Mouse (Mus musculus) MEL (cell line): ENCODE measurements around the gene Anks1. TPM values are rescaled to one million over a fixed set of nuclear protein-coding genes. Genes with fewer than 3 reads are reported as not detected.

ENCODE experiments used
- DNase-seq: peaks from one replicate; pipeline ENCODE4 v3.0.0; 2011; ENCODE audit warnings: low read depth, low spot score
- H3K27ac ChIP-seq: 2 replicates; pipeline ENCODE4 v1.5.1; 2012; ENCODE audit warnings: low read depth, mild to moderate bottlenecking, control low read depth, low read length, moderate library complexity; ENCODE audit not compliant: control insufficient read depth
- H3K27me3 ChIP-seq, 2 experiments: fragments of 150-350 bp in 1 of 2; sonication (generic) in 1 of 2; 2 replicates each; pipeline ENCODE4 v1.6.1; 2012; ENCODE audit warnings: low read length in 2 of 2, mild to moderate bottlenecking in 2 of 2, improper control_type of control experiment in 1 of 2, moderate library complexity in 1 of 2; ENCODE audit not compliant: insufficient read depth in 2 of 2, control insufficient read depth in 1 of 2
- H3K36me3 ChIP-seq, 2 experiments: 2 replicates each; pipeline ENCODE4 v1.6.1; 2012 to 2014; ENCODE audit warnings: low read length in 2 of 2, improper control_type of control experiment in 1 of 2, inconsistent platforms in 1 of 2, mild to moderate bottlenecking in 1 of 2; ENCODE audit not compliant: insufficient read depth in 2 of 2, control insufficient read depth in 1 of 2
- H3K4me1 ChIP-seq, 2 experiments: fragments of 150-350 bp in 1 of 2; sonication (generic) in 1 of 2; 2 replicates each; pipeline ENCODE4 v1.6.1; 2012; ENCODE audit warnings: low read length in 2 of 2, improper control_type of control experiment in 1 of 2, mild to moderate bottlenecking in 1 of 2; ENCODE audit not compliant: insufficient read depth in 2 of 2, control insufficient read depth in 1 of 2
- H3K4me3 ChIP-seq, 2 experiments: fragments of 150-350 bp in 1 of 2; sonication (generic) in 1 of 2; 2 replicates each; pipeline ENCODE4 v1.5.1; 2012; ENCODE audit warnings: low read depth in 2 of 2, low read length in 2 of 2, mild to moderate bottlenecking in 2 of 2, moderate library complexity in 2 of 2, control low read depth in 1 of 2, improper control_type of control experiment in 1 of 2; ENCODE audit not compliant: control insufficient read depth in 1 of 2, insufficient read depth in 1 of 2
- H3K79me2 ChIP-seq: 2 replicates; pipeline ENCODE4 v1.6.1; 2012; ENCODE audit warnings: mild to moderate bottlenecking, low read length, moderate library complexity; ENCODE audit not compliant: control insufficient read depth, poor library complexity, insufficient read depth
- H3K9ac ChIP-seq: 2 replicates; pipeline ENCODE4 v1.6.1; 2012; ENCODE audit warnings: low read depth, mild to moderate bottlenecking, control low read depth, low read length, moderate library complexity; ENCODE audit not compliant: control insufficient read depth, poor library complexity, severe bottlenecking
- H3K9me3 ChIP-seq: fragments of 150-350 bp; sonication (generic); replicated peaks from 2 replicates; pipeline ENCODE4 v1.6.1; 2012; ENCODE audit warnings: mild to moderate bottlenecking, low read length, improper control_type of control experiment, moderate library complexity; ENCODE audit not compliant: insufficient read depth
- BHLHE40 ChIP-seq: IDR thresholded peaks from 2 replicates; pipeline ENCODE4 v1.6.1; 2012; ENCODE audit warnings: low read depth, mild to moderate bottlenecking, inconsistent platforms, low read length, improper control_type of control experiment, borderline replicate concordance
- CHD1 ChIP-seq: IDR thresholded peaks from 2 replicates; pipeline ENCODE4 v1.6.1; 2012; ENCODE audit warnings: low read depth, mild to moderate bottlenecking, inconsistent platforms, low read length, improper control_type of control experiment
- CHD2 ChIP-seq: IDR thresholded peaks from 2 replicates; pipeline ENCODE4 v1.6.1; 2011; ENCODE audit warnings: low read length, improper control_type of control experiment
- CTCF ChIP-seq, 3 experiments: IDR thresholded peaks in 2 of 3; conservative IDR thresholded peaks in 1 of 3; 2 replicates each; pipeline ENCODE4 v1.5.1; 2011 to 2012; ENCODE audit warnings: low read length in 3 of 3, low read depth in 2 of 3, mild to moderate bottlenecking in 2 of 3, improper control_type of control experiment in 1 of 3, inconsistent platforms in 1 of 3, mixed read lengths in 1 of 3, moderate library complexity in 1 of 3; ENCODE audit not compliant: control insufficient read depth in 1 of 3, insufficient read depth in 1 of 3, poor library complexity in 1 of 3, severe bottlenecking in 1 of 3
- E2F4 ChIP-seq: IDR thresholded peaks from 2 replicates; pipeline ENCODE4 v1.6.1; 2011; ENCODE audit warnings: low read depth, low read length, improper control_type of control experiment, borderline replicate concordance
- ELF1 ChIP-seq: IDR thresholded peaks from 2 replicates; pipeline ENCODE4 v1.6.1; 2014; ENCODE audit warnings: low read depth, mild to moderate bottlenecking, inconsistent platforms, low read length, improper control_type of control experiment, moderate library complexity
- EP300 ChIP-seq, 2 experiments: IDR thresholded peaks; 2 replicates each; pipeline ENCODE4 v1.6.1; 2011; ENCODE audit warnings: improper control_type of control experiment in 2 of 2, low read length in 2 of 2, low read depth in 1 of 2, mild to moderate bottlenecking in 1 of 2
- GATA1 ChIP-seq: IDR thresholded peaks from 2 replicates; pipeline ENCODE4 v1.6.1; 2011; ENCODE audit warnings: low read depth, low read length, improper control_type of control experiment
- HCFC1 ChIP-seq: IDR thresholded peaks from 2 replicates; pipeline ENCODE4 v1.6.1; 2012; ENCODE audit warnings: low read depth, mild to moderate bottlenecking, inconsistent platforms, low read length, improper control_type of control experiment, moderate library complexity
- JUND ChIP-seq: IDR thresholded peaks from 2 replicates; pipeline ENCODE4 v1.6.1; 2011; ENCODE audit warnings: low read depth, mild to moderate bottlenecking, improper control_type of control experiment, low read length
- KAT2A ChIP-seq: conservative IDR thresholded peaks from 2 replicates; pipeline ENCODE4 v1.6.1; 2012; ENCODE audit warnings: low read depth, low read length, improper control_type of control experiment, inconsistent platforms
- MAFK ChIP-seq: IDR thresholded peaks from 2 replicates; pipeline ENCODE4 v1.6.1; 2011; ENCODE audit warnings: low read depth, mild to moderate bottlenecking, low read length, improper control_type of control experiment, borderline replicate concordance
- MAX ChIP-seq: IDR thresholded peaks from 2 replicates; pipeline ENCODE4 v1.6.1; 2011; ENCODE audit warnings: low read length, improper control_type of control experiment
- MEF2A ChIP-seq: IDR thresholded peaks from 2 replicates; pipeline ENCODE4 v1.6.1; 2014; ENCODE audit warnings: low read depth, mild to moderate bottlenecking, inconsistent platforms, low read length, improper control_type of control experiment; ENCODE audit not compliant: poor library complexity, insufficient replicate concordance, severe bottlenecking; ENCODE audit errors: extremely low read depth
- MXI1 ChIP-seq: IDR thresholded peaks from 2 replicates; pipeline ENCODE4 v1.6.1; 2011; ENCODE audit warnings: mild to moderate bottlenecking, low read depth, low read length, improper control_type of control experiment
- MYC ChIP-seq: IDR thresholded peaks from 2 replicates; pipeline ENCODE4 v1.6.1; 2011; ENCODE audit warnings: low read depth, mild to moderate bottlenecking, low read length, improper control_type of control experiment, moderate library complexity
- POLR2A ChIP-seq, 2 experiments: IDR thresholded peaks; 2 replicates each; pipeline ENCODE4 v1.6.1; 2011 to 2012; ENCODE audit warnings: low read length in 2 of 2, mild to moderate bottlenecking in 2 of 2, control low read depth in 1 of 2, improper control_type of control experiment in 1 of 2, low read depth in 1 of 2, moderate library complexity in 1 of 2; ENCODE audit not compliant: control insufficient read depth in 1 of 2, insufficient read depth in 1 of 2, poor library complexity in 1 of 2
- RAD21 ChIP-seq: IDR thresholded peaks from 2 replicates; pipeline ENCODE4 v1.6.1; 2011; ENCODE audit warnings: mild to moderate bottlenecking, low read depth, low read length, improper control_type of control experiment
- RCOR1 ChIP-seq: IDR thresholded peaks from 2 replicates; pipeline ENCODE4 v1.6.1; 2012; ENCODE audit warnings: low read depth, mild to moderate bottlenecking, inconsistent platforms, low read length, improper control_type of control experiment
- SIN3A ChIP-seq: IDR thresholded peaks from 2 replicates; pipeline ENCODE4 v1.6.1; 2012; ENCODE audit warnings: low read length, improper control_type of control experiment, inconsistent platforms
- TAL1 ChIP-seq: IDR thresholded peaks from 2 replicates; pipeline ENCODE4 v1.6.1; 2012; ENCODE audit warnings: mild to moderate bottlenecking, inconsistent platforms, low read length, moderate library complexity, mixed read lengths
- TBP ChIP-seq: IDR thresholded peaks from 2 replicates; pipeline ENCODE4 v1.8.0; 2011; ENCODE audit warnings: low read depth, low read length, improper control_type of control experiment
- USF1 ChIP-seq: IDR thresholded peaks from 2 replicates; pipeline ENCODE4 v1.6.1; 2014; ENCODE audit warnings: low read depth, mild to moderate bottlenecking, inconsistent platforms, low read length, improper control_type of control experiment, moderate library complexity
- USF2 ChIP-seq, 2 experiments: IDR thresholded peaks; 2 replicates each; pipeline ENCODE4 v1.6.1; 2011 to 2012; ENCODE audit warnings: improper control_type of control experiment in 2 of 2, low read length in 2 of 2, borderline replicate concordance in 1 of 2, inconsistent platforms in 1 of 2, low read depth in 1 of 2, mild to moderate bottlenecking in 1 of 2; ENCODE audit not compliant: insufficient read depth in 1 of 2
- ZKSCAN1 ChIP-seq: IDR thresholded peaks from 2 replicates; pipeline ENCODE4 v1.6.1; 2012; ENCODE audit warnings: low read depth, mild to moderate bottlenecking, inconsistent platforms, low read length, improper control_type of control experiment, moderate library complexity
- ZMIZ1 ChIP-seq: IDR thresholded peaks from 2 replicates; pipeline ENCODE4 v1.6.1; 2012; ENCODE audit warnings: low read depth, mild to moderate bottlenecking, inconsistent platforms, low read length, improper control_type of control experiment, moderate library complexity
- polyA plus RNA-seq, 2 experiments: library from polyadenylated mRNA; stranded (reverse) in 1 of 2; unstranded in 1 of 2; fragments of >175 nt in 1 of 2; fragments of >200 nt in 1 of 2; gene quantifications; 2 replicates each; pipeline versions ENCODE4 v1.2.1 to v1.2.4; 2012; ENCODE audit warnings: low replicate concordance in 2 of 2, low read depth in 1 of 2; ENCODE audit not compliant: insufficient read length in 2 of 2, insufficient read depth in 1 of 2, missing spikeins in 1 of 2
- total RNA-seq: library from RNA; depleted of rRNA; stranded (reverse); fragments of 300-350 nt; gene quantifications from 2 replicates; pipeline ENCODE4 v1.2.3, GENCODE M21; 2012

Gene Anks1
- total and polyA plus RNA-seq, 3 experiments, result 11.9 to 15.9 TPM; not detected in 1

DNA sequence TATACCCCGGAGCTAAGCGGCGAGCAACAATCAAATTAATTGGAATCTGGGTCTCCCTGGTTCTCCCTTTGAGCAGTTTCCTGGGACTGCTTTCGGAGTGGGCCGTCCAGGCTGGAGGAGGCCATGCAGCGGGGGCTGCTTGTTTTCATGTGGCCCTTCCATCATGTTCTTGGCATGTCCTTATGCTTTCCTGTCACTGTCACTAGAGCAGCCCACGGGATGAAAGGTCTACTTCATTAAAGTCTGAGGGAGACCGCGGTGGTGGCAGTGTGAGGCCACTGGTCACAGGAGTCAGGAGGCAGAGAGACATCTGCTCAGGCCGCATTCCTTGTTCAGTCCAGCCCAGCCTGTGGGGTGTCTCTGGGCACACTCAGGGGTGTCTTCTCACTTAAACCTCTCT lies 123.1 kb downstream of the Anks1 start:
- peaks cover 15 to 16% of the 10 kb centered on the region in 2 experiments for H3K4me1 ChIP-seq
- no peak overlapping the region for H3K27ac ChIP-seq
- H3K27me3 ChIP-seq, result no peaks in the 10 kb centered on the region
- no peaks in the 10 kb centered on the region for H3K9me3 ChIP-seq
- no peak overlapping the region for H3K9ac ChIP-seq
- no peak overlapping the region for H3K4me3 ChIP-seq
- DNase-seq, result no peak
- peaks cover 0 to 14% of the 10 kb centered on the region in 2 experiments; a peak in 2 of 4 replicates for H3K36me3 ChIP-seq
- TF ChIP-seq GATA1 (no peak), ZKSCAN1 (no peak), MAX (no peak), POLR2A (IDR thresholded peaks at IDR 0.05; ENCODE audit: control insufficient read depth in 1 of 2, insufficient read depth in 1 of 2, low read depth in 1 of 2, low read length in 2 of 2, poor library complexity in 1 of 2) (no peak), EP300 (IDR thresholded peaks at IDR 0.05; ENCODE audit: low read depth in 1 of 2, low read length in 2 of 2) (no peak), TAL1 (no peak), JUND (no peak), E2F4 (no peak), USF2 (IDR thresholded peaks at IDR 0.05; ENCODE audit: borderline replicate concordance in 1 of 2, insufficient read depth in 1 of 2, low read depth in 1 of 2, low read length in 2 of 2) (no peak), CHD1 (no peak)
- TF ChIP-seq, all 39 proteins: peak for 0
- no peaks in the 10 kb centered on the region for H3K79me2 ChIP-seq

DNA sequence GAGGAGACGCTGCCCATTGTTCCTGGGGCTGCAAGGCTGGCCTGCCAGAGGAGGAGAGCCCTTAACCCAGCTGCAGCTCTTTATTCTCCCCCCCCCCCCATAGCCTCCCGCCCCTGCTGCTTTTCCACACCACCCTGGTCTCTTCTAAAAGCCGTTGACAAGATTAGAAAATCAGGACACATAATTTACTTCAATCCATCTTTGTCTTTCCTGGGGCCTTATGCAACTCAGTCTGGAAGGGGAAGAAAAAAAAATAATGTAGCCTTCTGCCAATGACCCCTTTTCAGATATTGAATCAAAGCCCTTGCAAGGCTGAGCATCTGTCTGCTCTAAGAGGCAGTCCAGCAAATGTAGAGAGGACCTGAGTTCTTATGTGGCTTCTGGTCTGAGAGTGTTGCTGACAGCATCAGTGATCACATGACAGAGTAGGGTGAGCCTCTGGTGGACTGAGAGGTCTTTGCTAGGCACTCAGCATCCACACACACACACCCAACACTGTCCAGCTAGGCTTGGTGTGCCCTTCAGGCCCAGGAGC lies 124.0 kb downstream of the Anks1 start:
- H3K9me3 ChIP-seq, result no peaks in the 10 kb centered on the region

More for the DNA sequence above, 124.0 kb downstream of the Anks1 start:
- peaks cover 0 to 14% of the 10 kb centered on the region in 2 experiments; a peak in 2 of 4 replicates for H3K36me3 ChIP-seq
- H3K79me2 ChIP-seq, result no peaks in the 10 kb centered on the region
- no peak overlapping the region for H3K4me3 ChIP-seq
- no peak for TF ChIP-seq ZKSCAN1
- TF ChIP-seq BHLHE40, result no peak
- TF ChIP-seq CTCF (IDR thresholded peaks at IDR 0.05 in 2 of 3, conservative IDR thresholded peaks at IDR 0.05 in 1 of 3; ENCODE audit: control insufficient read depth in 1 of 3, insufficient read depth in 1 of 3, low read depth in 2 of 3, low read length in 3 of 3, poor library complexity in 1 of 3, severe bottlenecking in 1 of 3), result no peak
- no peak for TF ChIP-seq ELF1
- TF ChIP-seq USF1, result no peak
- TF ChIP-seq TBP, result no peak
- TF ChIP-seq JUND, result no peak
- no peak for TF ChIP-seq KAT2A
- TF ChIP-seq RAD21, result no peak
- no peak for TF ChIP-seq ZMIZ1
- TF ChIP-seq USF2 (IDR thresholded peaks at IDR 0.05; ENCODE audit: borderline replicate concordance in 1 of 2, insufficient read depth in 1 of 2, low read depth in 1 of 2, low read length in 2 of 2), result no peak
- no peak for TF ChIP-seq MYC
- TF ChIP-seq SIN3A, result no peak
- TF ChIP-seq MEF2A, result no peak
- TF ChIP-seq MXI1, result no peak
- TF ChIP-seq MAFK, result no peak
- no peak for TF ChIP-seq GATA1
- no peak for TF ChIP-seq CHD2
- no peak for TF ChIP-seq HCFC1
- TF ChIP-seq RCOR1, result no peak
- DNase-seq, result no peak
- no peak overlapping the region for H3K9ac ChIP-seq
- H3K27ac ChIP-seq, result no peak overlapping the region
- no peaks in the 10 kb centered on the region for H3K27me3 ChIP-seq
- H3K4me1 ChIP-seq, result peaks cover 15 to 16% of the 10 kb centered on the region in 2 experiments
